Mouse (Mus musculus) myocyte (in vitro differentiated cells): ENCODE results near the gene Arnt. TPM values are rescaled to one million over a fixed set of nuclear protein-coding genes. Genes with fewer than 3 reads are reported as not detected.

Source experiments
- H3K27me3 ChIP-seq: one replicate; pipeline ENCODE4 v1.6.1; 2011; ENCODE audit not compliant: control insufficient read depth, insufficient read depth, insufficient read length
- H3K36me3 ChIP-seq: one replicate; pipeline ENCODE4 v1.6.1; 2011; ENCODE audit not compliant: control insufficient read depth, insufficient read depth
- H3K4me2 ChIP-seq: one replicate; pipeline ENCODE4 v1.6.1; 2011; ENCODE audit warnings: low read depth, control low read depth
- H3K4me3 ChIP-seq: one replicate; pipeline ENCODE4 v1.5.1; 2011; ENCODE audit warnings: mild to moderate bottlenecking, control low read depth, moderate library complexity
- H3K79me2 ChIP-seq: one replicate; pipeline ENCODE4 v1.6.1; 2011; ENCODE audit not compliant: control insufficient read depth, insufficient read depth
- H3ac ChIP-seq: one replicate; pipeline ENCODE4 v1.6.1; 2011; ENCODE audit not compliant: control insufficient read depth, insufficient read length
- CEBPB ChIP-seq: IDR thresholded peaks from 2 replicates; pipeline ENCODE4 v1.6.1; 2011; ENCODE audit warnings: mild to moderate bottlenecking, moderate library complexity; ENCODE audit not compliant: poor library complexity, insufficient read depth, severe bottlenecking
- E2F4 ChIP-seq: IDR thresholded peaks from one replicate; pipeline ENCODE4 v1.6.1; 2011; ENCODE audit warnings: mild to moderate bottlenecking, control low read depth, moderate library complexity; ENCODE audit not compliant: insufficient read depth
- MAX ChIP-seq: IDR thresholded peaks from one replicate; pipeline ENCODE4 v1.6.1; 2011; ENCODE audit warnings: low read depth, mild to moderate bottlenecking, control low read depth
- MYOD1 ChIP-seq, 3 experiments: IDR thresholded peaks; one replicate each; pipeline ENCODE4 v1.6.1; 2011; ENCODE audit warnings: control low read depth in 2 of 3, low read depth in 2 of 3, mild to moderate bottlenecking in 2 of 3, moderate library complexity in 1 of 3; ENCODE audit not compliant: insufficient read length in 2 of 3, control insufficient read depth in 1 of 3
- MYOG ChIP-seq, 3 experiments: IDR thresholded peaks; one replicate each; pipeline ENCODE4 v1.6.1; 2011; ENCODE audit warnings: control low read depth in 2 of 3, low read depth in 2 of 3, mild to moderate bottlenecking in 2 of 3; ENCODE audit not compliant: insufficient read length in 2 of 3, control insufficient read depth in 1 of 3, insufficient read depth in 1 of 3
- POLR2A ChIP-seq: IDR thresholded peaks from one replicate; pipeline ENCODE4 v1.6.1; 2011; ENCODE audit warnings: low read depth, mild to moderate bottlenecking, control low read depth, moderate library complexity; ENCODE audit not compliant: insufficient read length
- POLR2AphosphoS2 ChIP-seq: IDR thresholded peaks from one replicate; pipeline ENCODE4 v1.6.1; 2011; ENCODE audit warnings: low read depth, control low read depth; ENCODE audit not compliant: insufficient read length
- REST ChIP-seq: IDR thresholded peaks from one replicate; pipeline ENCODE4 v1.6.1; 2011; ENCODE audit warnings: mild to moderate bottlenecking, control low read depth, moderate library complexity; ENCODE audit not compliant: insufficient read depth, insufficient read length
- SRF ChIP-seq: IDR thresholded peaks from one replicate; pipeline ENCODE4 v1.6.1; 2011; ENCODE audit warnings: low read depth; ENCODE audit not compliant: control insufficient read depth, insufficient read length
- TCF12 ChIP-seq: IDR thresholded peaks from one replicate; pipeline ENCODE4 v1.6.1; 2011; ENCODE audit warnings: mild to moderate bottlenecking, control low read depth; ENCODE audit not compliant: poor library complexity, insufficient read depth, severe bottlenecking
- TCF3 ChIP-seq: IDR thresholded peaks from one replicate; pipeline ENCODE4 v1.6.1; 2011; ENCODE audit warnings: low read depth, control low read depth; ENCODE audit not compliant: insufficient read length
- USF1 ChIP-seq: IDR thresholded peaks from one replicate; pipeline ENCODE4 v1.6.1; 2011; ENCODE audit warnings: low read depth, mild to moderate bottlenecking, control low read depth, moderate library complexity
- polyA plus RNA-seq: library from polyadenylated mRNA; unstranded; fragments of >200 nt; fragmentation: generic; extraction: Trizol; gene quantifications from one replicate; pipeline ENCODE4 v1.2.1, GENCODE M21; 2012; ENCODE audit warnings: missing spikeins

Arnt gene
- polyA plus RNA-seq, 1 experiment: 20.9 TPM

- no peak for TF ChIP-seq REST
- TF ChIP-seq MAX: no peak
- TF ChIP-seq TCF12: no peak
- no peak for TF ChIP-seq POLR2A
- no peak for TF ChIP-seq TCF3
- TF ChIP-seq MYOG (IDR thresholded peaks at IDR 0.05; ENCODE audit: control insufficient read depth in 1 of 3, insufficient read depth in 1 of 3, insufficient read length in 2 of 3, low read depth in 2 of 3): no peak
- no peak for TF ChIP-seq POLR2AphosphoS2
- no peak for TF ChIP-seq MYOD1 (IDR thresholded peaks at IDR 0.05; ENCODE audit: control insufficient read depth in 1 of 3, insufficient read length in 2 of 3, low read depth in 2 of 3)
- TF ChIP-seq CEBPB: no peak
- TF ChIP-seq USF1: no peak
- TF ChIP-seq E2F4: no peak
- no peak for TF ChIP-seq SRF
- Histone ChIP-seq H3K27me3 (no peaks in the 10 kb centered on the region), H3K36me3 (no peaks in the 10 kb centered on the region), H3ac (no peak overlapping the region), H3K4me2 (no peak overlapping the region), H3K4me3 (no peak overlapping the region), H3K79me2 (no peaks in the 10 kb centered on the region)
Measured at GRCm38 (mm10) chr3:95516614-95517041, 82.4 kb downstream of the Arnt start.

- Histone ChIP-seq H3K27me3 (no peaks in the 10 kb centered on the region), H3K4me3 (no peak overlapping the region), H3K79me2 (no peaks in the 10 kb centered on the region), H3K4me2 (peak overlapping the region; percentile 16), H3ac (no peak overlapping the region), H3K36me3 (no peaks in the 10 kb centered on the region)
- no peak for TF ChIP-seq REST
- TF ChIP-seq TCF3: no peak
- no peak for TF ChIP-seq CEBPB
- TF ChIP-seq TCF12: no peak
- no peak for TF ChIP-seq SRF
- TF ChIP-seq E2F4: no peak
- no peak for TF ChIP-seq MYOD1 (IDR thresholded peaks at IDR 0.05; ENCODE audit: control insufficient read depth in 1 of 3, insufficient read length in 2 of 3, low read depth in 2 of 3)
- no peak for TF ChIP-seq MAX
- TF ChIP-seq POLR2AphosphoS2: no peak
- no peak for TF ChIP-seq MYOG (IDR thresholded peaks at IDR 0.05; ENCODE audit: control insufficient read depth in 1 of 3, insufficient read depth in 1 of 3, insufficient read length in 2 of 3, low read depth in 2 of 3)
- TF ChIP-seq USF1: no peak
- no peak for TF ChIP-seq POLR2A
Measured at GRCm38 (mm10) chr3:95517493-95517898, 83.3 kb downstream of the Arnt start.

- Histone ChIP-seq H3K4me3 (no peak overlapping the region), H3K79me2 (no peaks in the 10 kb centered on the region), H3K36me3 (no peaks in the 10 kb centered on the region), H3ac (no peak overlapping the region), H3K4me2 (no peak overlapping the region), H3K27me3 (no peaks in the 10 kb centered on the region)
- TF ChIP-seq TCF3: no peak
- no peak for TF ChIP-seq MYOG (IDR thresholded peaks at IDR 0.05; ENCODE audit: control insufficient read depth in 1 of 3, insufficient read depth in 1 of 3, insufficient read length in 2 of 3, low read depth in 2 of 3)
- TF ChIP-seq REST: no peak
- no peak for TF ChIP-seq E2F4
- TF ChIP-seq CEBPB: no peak
- TF ChIP-seq USF1: no peak
- no peak for TF ChIP-seq MAX
- TF ChIP-seq POLR2A: no peak
- TF ChIP-seq MYOD1 (IDR thresholded peaks at IDR 0.05; ENCODE audit: control insufficient read depth in 1 of 3, insufficient read length in 2 of 3, low read depth in 2 of 3): no peak
Measured at GRCm38 (mm10) chr3:95518891-95519290, 84.7 kb downstream of the Arnt start.

- no peak for TF ChIP-seq E2F4
- TF ChIP-seq POLR2A: no peak
- no peak for TF ChIP-seq SRF
- TF ChIP-seq MYOG (IDR thresholded peaks at IDR 0.05; ENCODE audit: control insufficient read depth in 1 of 3, insufficient read depth in 1 of 3, insufficient read length in 2 of 3, low read depth in 2 of 3): no peak
- TF ChIP-seq REST: no peak
- no peaks in the 10 kb centered on the region for H3K79me2 ChIP-seq
- no peak overlapping the region for H3K4me3 ChIP-seq
- H3K36me3 ChIP-seq: no peaks in the 10 kb centered on the region
- no peak overlapping the region for H3ac ChIP-seq
- no peak overlapping the region for H3K4me2 ChIP-seq
- H3K27me3 ChIP-seq: no peaks in the 10 kb centered on the region
Measured at GRCm38 (mm10) chr3:95519315-95519714, 85.1 kb downstream of the Arnt start.

GRCm38 (mm10) chr3:95520100-95520499 lies 85.9 kb downstream of the Arnt start:
- TF ChIP-seq SRF (no peak), TCF12 (no peak), POLR2AphosphoS2 (no peak), CEBPB (no peak), MAX (no peak), E2F4 (no peak), REST (no peak), MYOG (IDR thresholded peaks at IDR 0.05; ENCODE audit: control insufficient read depth in 1 of 3, insufficient read depth in 1 of 3, insufficient read length in 2 of 3, low read depth in 2 of 3) (no peak), POLR2A (no peak), TCF3 (no peak), MYOD1 (IDR thresholded peaks at IDR 0.05; ENCODE audit: control insufficient read depth in 1 of 3, insufficient read length in 2 of 3, low read depth in 2 of 3) (no peak), USF1 (no peak)
- Histone ChIP-seq H3K36me3 (no peaks in the 10 kb centered on the region), H3ac (no peak overlapping the region), H3K27me3 (no peaks in the 10 kb centered on the region), H3K4me3 (no peak overlapping the region), H3K4me2 (no peak overlapping the region), H3K79me2 (no peaks in the 10 kb centered on the region)
